Mouse (Mus musculus): ENCODE data around the gene Nomo1. TPM values are rescaled to one million over a fixed set of nuclear protein-coding genes. Genes with fewer than 3 reads are reported as not detected.

Nomo1 gene
- total RNA-seq, 2 experiments from 2014 or later: 88.0 to 95.9 TPM

Other genes starting within 250 kb of the Nomo1 start
- gene Lmtk3, start 250.0 kb upstream of the Nomo1 start, total RNA-seq (2021): not detected
- gene Sult2b1, start 249.0 kb upstream of the Nomo1 start, total RNA-seq (2021): not detected
- gene Cyth2, start 219.1 kb upstream of the Nomo1 start, total RNA-seq (2021): 10 to 100 TPM; 65.8 to 68.9 TPM
- gene Kcnj14, start 208.9 kb upstream of the Nomo1 start, total RNA-seq (2021): 1 to 10 TPM; 1.2 to 1.8 TPM
- gene Grwd1, start 202.8 kb upstream of the Nomo1 start, total RNA-seq (2021): 10 to 100 TPM; 15.0 to 15.2 TPM
- gene Kdelr1, start 160.9 kb upstream of the Nomo1 start, total RNA-seq (2021): 100 to 1,000 TPM; 105 to 125 TPM
- 1 to 10 TPM; 1.4 to 1.5 TPM for gene Grin2d, start 155.3 kb upstream of the Nomo1 start, total RNA-seq (2021)
- gene Syngr4, start 137.0 kb upstream of the Nomo1 start, total RNA-seq (2021): not detected
- gene Tmem143, start 136.8 kb upstream of the Nomo1 start, total RNA-seq (2021): 100 to 1,000 TPM; 124 to 125 TPM
- gene Emp3, start 112.3 kb upstream of the Nomo1 start, total RNA-seq (2021): 10 to 100 TPM; 19.1 to 25.0 TPM
- 1 to 10 TPM in 1 of 2 experiments, under 1 TPM in 1; 0.89 to 1.3 TPM for gene Ccdc114, start 109.6 kb upstream of the Nomo1 start, total RNA-seq (2021)
- not detected for gene Abcc6, start 3.4 kb upstream of the Nomo1 start, total RNA-seq (2021)
- 100 to 1,000 TPM; 114 to 120 TPM for gene Kcnj11, start 67.1 kb downstream of the Nomo1 start, total RNA-seq (2021)
- 10 to 100 TPM; 40.7 to 52.5 TPM for gene Abcc8, start 146.3 kb downstream of the Nomo1 start, total RNA-seq (2021)
- gene Ush1c, start 204.8 kb downstream of the Nomo1 start, total RNA-seq (2021): 1 to 10 TPM; 4.5 to 4.8 TPM
- under 1 TPM; 0.05 TPM for gene Otog, start 207.3 kb downstream of the Nomo1 start, total RNA-seq (2021)